Mouse (Mus musculus): Measurements from ENCODE around the gene Gar1.

Gene Gar1

GRCm38 (mm10) chr3:129831035-129831568 lies at the start of gene Gar1:
Gar1 (minus strand) TSS chr3:129831396.
- DNase-seq (ENCODE audit: low spot score): peak; percentile 94

- DNase-seq (ENCODE audit: low spot score): no peak
Measured at GRCm38 (mm10) chr3:129879913-129880312, 48.7 kb upstream of the Gar1 start.

GRCm38 (mm10) chr3:129879131-129879757 lies 48.0 kb upstream of the Gar1 start:
- peak; percentile 59 for DNase-seq (ENCODE audit: low spot score)

GRCm38 (mm10) chr3:129878405-129879021 lies 47.3 kb upstream of the Gar1 start, which contains the start of gene Pla2g12a:
Pla2g12a (plus strand) TSS chr3:129878606.
- peak; percentile 91 for DNase-seq (ENCODE audit: low spot score)

- no peak for DNase-seq (ENCODE audit: low spot score)
Measured at GRCm38 (mm10) chr3:129877327-129877726, 46.1 kb upstream of the Gar1 start.

- DNase-seq (ENCODE audit: low spot score): peak; percentile 78
Measured at GRCm38 (mm10) chr3:129863698-129864097, 32.5 kb upstream of the Gar1 start.

GRCm38 (mm10) chr3:129862592-129862991 lies 31.4 kb upstream of the Gar1 start:
- no peak for DNase-seq (ENCODE audit: low spot score)

- DNase-seq (ENCODE audit: low spot score): no peak
Measured at GRCm38 (mm10) chr3:129846846-129847245, 15.7 kb upstream of the Gar1 start.

GRCm38 (mm10) chr3:129845868-129846267 lies 14.7 kb upstream of the Gar1 start:
- DNase-seq (ENCODE audit: low spot score): no peak

- no peak for DNase-seq (ENCODE audit: low spot score)
Measured at GRCm38 (mm10) chr3:129838017-129838416, 6.8 kb upstream of the Gar1 start.

GRCm38 (mm10) chr3:129836965-129837364 lies 5.8 kb upstream of the Gar1 start:
- no peak for DNase-seq (ENCODE audit: low spot score)

- DNase-seq (ENCODE audit: low spot score): no peak
Measured at GRCm38 (mm10) chr3:129836051-129836697, 5.0 kb upstream of the Gar1 start.

- DNase-seq (ENCODE audit: low spot score): no peak
Measured at GRCm38 (mm10) chr3:129835388-129835934, 4.3 kb upstream of the Gar1 start, which contains the start of gene Cfi. Cfi (plus strand) TSS chr3:129835884.

GRCm38 (mm10) chr3:129830626-129831025 lies 570 bp downstream of the Gar1 start:
- DNase-seq (ENCODE audit: low spot score): no peak

- DNase-seq (ENCODE audit: low spot score): no peak
Measured at GRCm38 (mm10) chr3:129827691-129828090, 3.5 kb downstream of the Gar1 start.

GRCm38 (mm10) chr3:129826691-129827090 lies 4.5 kb downstream of the Gar1 start:
- DNase-seq (ENCODE audit: low spot score): no peak

- no peak for DNase-seq (ENCODE audit: low spot score)
Measured at GRCm38 (mm10) chr3:129824891-129825290, 6.3 kb downstream of the Gar1 start.

- DNase-seq (ENCODE audit: low spot score): no peak
Measured at GRCm38 (mm10) chr3:129824146-129824545, 7.0 kb downstream of the Gar1 start.

GRCm38 (mm10) chr3:129823293-129823692 lies 7.9 kb downstream of the Gar1 start:
- DNase-seq (ENCODE audit: low spot score): no peak

- DNase-seq (ENCODE audit: low spot score): no peak
Measured at GRCm38 (mm10) chr3:129822206-129822775, 8.9 kb downstream of the Gar1 start, which contains the start of gene Rrh. Rrh (minus strand) TSS chr3:129822587.

GRCm38 (mm10) chr3:129821736-129822135 lies 9.5 kb downstream of the Gar1 start:
- no peak for DNase-seq (ENCODE audit: low spot score)

- DNase-seq (ENCODE audit: low spot score): no peak
Measured at GRCm38 (mm10) chr3:129820847-129821246, 10.3 kb downstream of the Gar1 start.

Data from testis, postnatal 14 days (tissue).